Mouse (Mus musculus) liver, postnatal 0 days (tissue): ENCODE data around the gene Lzts2.

Source experiments
- CTCF ChIP-seq: sonication (generic); IDR thresholded peaks from 2 replicates; pipeline ENCODE4 v1.5.1; 2016; ENCODE audit warnings: antibody characterized with exemption, low read depth
- EP300 ChIP-seq: IDR thresholded peaks from 2 replicates; pipeline ENCODE4 v1.6.1; 2016; ENCODE audit warnings: antibody characterized with exemption, low read depth, mild to moderate bottlenecking

DNA sequence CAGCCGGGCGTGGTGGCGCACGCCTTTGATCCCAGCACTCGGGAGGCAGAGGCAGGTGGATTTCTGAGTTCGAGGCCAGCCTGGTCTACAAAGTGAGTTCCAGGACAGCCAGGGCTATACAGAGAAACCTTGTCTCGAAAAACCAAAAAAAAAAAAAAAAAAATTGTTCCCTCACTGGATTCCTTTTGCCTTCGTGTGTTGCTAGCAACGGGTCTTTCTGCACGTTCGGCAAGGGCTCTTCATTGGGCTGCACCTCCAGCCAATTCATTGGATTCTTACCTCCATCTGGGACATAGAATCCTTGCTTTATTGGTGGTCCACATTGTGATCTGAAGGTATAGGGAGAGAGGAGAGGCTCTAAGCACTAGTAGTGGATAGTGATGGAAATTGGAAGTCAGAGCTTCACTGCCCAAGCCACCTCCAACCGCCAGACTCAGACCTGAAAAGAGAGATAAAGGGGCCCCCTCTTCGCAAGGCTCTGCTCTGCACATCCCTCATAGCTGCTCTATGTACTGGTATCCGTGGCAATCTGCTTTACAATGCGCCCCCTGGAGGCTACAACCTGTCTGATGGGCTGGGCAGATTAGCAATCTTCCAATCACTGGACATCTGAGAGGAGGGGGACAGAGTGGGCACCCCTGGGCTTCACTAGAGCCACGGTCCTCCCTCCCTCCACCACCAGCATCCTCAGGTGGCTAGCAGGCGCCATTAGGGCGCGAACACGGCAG is 49.5 kb downstream of the Lzts2 start:
- peak; percentile 77 for TF ChIP-seq CTCF
- no peak for TF ChIP-seq EP300
